Comparison of ENCODE assay signal across 8 mouse cellular contexts in the genomic region with DNA sequence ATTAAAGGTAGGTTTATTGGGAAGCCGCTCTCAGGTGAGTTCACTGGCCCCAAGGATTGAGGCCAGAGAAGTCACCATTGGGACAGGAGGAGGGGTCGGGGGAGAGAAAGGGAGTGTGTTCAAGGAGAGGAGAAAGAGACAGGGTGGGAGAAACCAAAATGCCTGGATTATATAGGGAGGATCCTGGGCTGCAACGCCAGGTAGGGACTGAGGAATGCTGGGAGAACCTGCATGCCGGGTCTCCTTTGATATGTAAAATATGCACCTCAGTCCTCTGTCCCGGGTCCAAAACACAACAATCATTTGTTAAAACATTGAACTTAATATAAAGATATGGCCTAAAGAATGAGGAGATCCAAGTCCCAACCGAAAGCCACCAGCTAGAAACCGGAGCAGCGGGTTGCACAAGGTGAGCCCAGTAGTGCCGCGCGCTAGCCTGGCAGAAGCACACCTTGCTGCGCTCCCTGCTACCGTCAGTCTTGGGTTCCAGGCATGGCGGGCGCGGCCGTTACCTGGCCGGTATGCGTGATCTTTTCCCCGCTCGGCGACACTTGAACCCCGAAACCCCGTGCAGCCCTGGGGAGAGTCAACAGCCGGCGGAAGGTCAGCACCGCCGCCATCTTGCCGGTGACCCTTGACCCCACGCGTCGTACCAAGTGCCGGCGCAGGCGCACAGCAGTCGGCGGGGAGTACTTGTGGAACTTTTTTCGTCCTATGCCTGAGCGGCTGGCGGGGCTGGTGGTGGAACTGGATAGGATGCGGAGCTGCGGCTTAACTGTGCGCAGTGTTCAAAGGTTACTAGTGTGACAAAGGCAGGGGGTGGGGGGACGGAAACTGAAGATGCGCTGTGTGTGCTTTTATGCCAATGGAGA. TPM values are rescaled to one million over a fixed set of nuclear protein-coding genes. Genes with fewer than 3 reads are reported as not detected.
A peak's percentile ranks its signal among the peaks of the same experiment; 100 is the strongest.
DNase-seq lines count a peak whose midpoint lies in the region; ATAC-seq and TF ChIP-seq lines count a peak whose summit lies in the region.

A gene (plus strand): TSS at position 687 of the 872 bp plus-strand sequence.
A gene (minus strand): TSS at position 716 of the 872 bp plus-strand sequence.

- H3K4me3 ChIP-seq in forebrain, embryonic 15.5 days, result peak within 1 kb of the TSS; percentile 90
- peak within 1 kb of the TSS; percentile 99 for H3K4me3 ChIP-seq in layer of hippocampus, adult 2 months
- peak within 1 kb of the TSS; percentile 62 for H3K4me3 ChIP-seq in lung, embryonic 14.5 days (ENCODE audit: low read depth, low read length)
- H3K4me3 ChIP-seq in olfactory bulb, adult 2 months (ENCODE audit: insufficient read depth, low read depth, low read length), result peak within 1 kb of the TSS; percentile 80
- H3K4me3 ChIP-seq in thymus, adult 2 months (ENCODE audit: control insufficient read depth, insufficient read depth, low read length), result peak within 1 kb of the TSS; percentile 74

- no peaks in the 10 kb centered on the region for H3K9me3 ChIP-seq in forebrain, embryonic 15.5 days
- no peaks in the 10 kb centered on the region for H3K9me3 ChIP-seq in lung, embryonic 14.5 days (ENCODE audit: low read depth, low read length)

- no peaks in the 10 kb centered on the region for H3K27me3 ChIP-seq in forebrain, embryonic 15.5 days
- no peaks in the 10 kb centered on the region for H3K27me3 ChIP-seq in lung, embryonic 14.5 days (ENCODE audit: insufficient read depth, low read length)
- no peaks in the 10 kb centered on the region for H3K27me3 ChIP-seq in thymus, adult 2 months (ENCODE audit: control insufficient read depth, insufficient read depth, low read length)

- 2% methylated on average over 45 of the region's 45 CpGs for WGBS in forebrain, embryonic 15.5 days
- WGBS in lung, embryonic 14.5 days, result 2% methylated on average over 45 of the region's 45 CpGs
- WGBS in olfactory bulb, adult 2 months, result 1% methylated on average over 45 of the region's 45 CpGs
- 2% methylated on average over 45 of the region's 45 CpGs for whole genome bisulfite sequencing in thymus, adult 2 months

- peaks cover 20% of the 10 kb centered on the region for H3K36me3 ChIP-seq in forebrain, embryonic 15.5 days
- H3K36me3 ChIP-seq in lung, embryonic 14.5 days (ENCODE audit: insufficient read depth), result peaks cover 32% of the 10 kb centered on the region
- peaks cover 15% of the 10 kb centered on the region; the same call in 1 of the 2 replicates for H3K36me3 ChIP-seq in thymus, adult 2 months (ENCODE audit: control insufficient read depth, insufficient read depth, low read length)

- peak within 1 kb of the TSS; percentile 60 for H3K27ac ChIP-seq in forebrain, embryonic 15.5 days (replicated peaks)
- peak within 1 kb of the TSS; percentile 92 for H3K27ac ChIP-seq in layer of hippocampus, adult 2 months
- H3K27ac ChIP-seq in lung, embryonic 14.5 days (ENCODE audit: low read depth), result peak within 1 kb of the TSS; percentile 67; the same call in 1 of the 2 replicates
- peak within 1 kb of the TSS; percentile 15; the same call in 1 of the 2 replicates for H3K27ac ChIP-seq in olfactory bulb, adult 2 months (ENCODE audit: insufficient read depth, low read depth, low read length)
- H3K27ac ChIP-seq in thymus, adult 2 months (ENCODE audit: control insufficient read depth, insufficient read depth, low read length), result peak within 1 kb of the TSS; percentile 89

- peak; percentile 83 for ATAC-seq in forebrain, embryonic 15.5 days (replicated peaks)
- peak; percentile 91 for ATAC-seq in lung, embryonic 14.5 days (ENCODE audit: insufficient read depth)

- intact Hi-C loops in heart, postnatal 25 days (cut with DNase I), result loop anchor here (5.0 kb wide), 2 partner anchors 66 to 279 kb away; a partner anchor contains a TSS

- TF ChIP-seq POLR2A in olfactory bulb, adult 2 months (IDR thresholded peaks at IDR 0.05; ENCODE audit: insufficient read depth, low read depth, low read length), result peak; percentile 77
- peak; percentile 84 for TF ChIP-seq POLR2A in thymus, adult 2 months (IDR thresholded peaks at IDR 0.05; ENCODE audit: control insufficient read depth, extremely low read depth, insufficient read depth, low read length, poor library complexity)

- peaks cover 29% of the 10 kb centered on the region for H3K4me1 ChIP-seq in forebrain, embryonic 15.5 days
- H3K4me1 ChIP-seq in lung, embryonic 14.5 days (ENCODE audit: insufficient read depth), result peaks cover 2% of the 10 kb centered on the region; the same call in 1 of the 2 replicates
- peaks cover 5% of the 10 kb centered on the region for H3K4me1 ChIP-seq in olfactory bulb, adult 2 months (ENCODE audit: control insufficient read depth, insufficient read depth, low read length)
- peaks cover 10% of the 10 kb centered on the region for H3K4me1 ChIP-seq in thymus, adult 2 months (replicated peaks; ENCODE audit: control insufficient read depth, insufficient read depth, low read length)

- no peak for TF ChIP-seq CTCF in layer of hippocampus, adult 2 months (conservative IDR thresholded peaks at IDR 0.05)
- TF ChIP-seq CTCF in lung, embryonic 14.5 days (IDR thresholded peaks at IDR 0.05; ENCODE audit: low read depth), result no peak
- TF ChIP-seq CTCF in olfactory bulb, adult 2 months (IDR thresholded peaks at IDR 0.05; ENCODE audit: insufficient read depth, low read depth, low read length), result no peak
- TF ChIP-seq CTCF in thymus, adult 2 months (IDR thresholded peaks at IDR 0.05; ENCODE audit: borderline replicate concordance, control insufficient read depth, extremely low read depth, insufficient read depth, low read length, poor library complexity), result 0 out of 2 replicates have a peak, but pooled peaks have one; percentile 60

- H3K4me2 ChIP-seq in forebrain, embryonic 15.5 days (replicated peaks), result peak within 1 kb of the TSS; percentile 61
- peak within 1 kb of the TSS; percentile 76 for H3K4me2 ChIP-seq in lung, embryonic 14.5 days

- peak; percentile 96 for DNase-seq in ES-CJ7 (ENCODE audit: low read depth, low spot score)
- DNase-seq in cerebellum, adult 11 months, result peak; percentile 90
- DNase-seq in heart, postnatal 25 days (ENCODE audit: low spot score), result peak; percentile 86
- DNase-seq in layer of hippocampus, adult 2 months (ENCODE audit: low spot score in 2 of 2), result peak; percentile 91 to 93
- DNase-seq in lung, embryonic 14.5 days, result peak; percentile 95
- peak; percentile 93 for DNase-seq in thymus, adult 2 months

- H3K9ac ChIP-seq in forebrain, embryonic 15.5 days (replicated peaks), result peak within 1 kb of the TSS; percentile 73
- peak within 1 kb of the TSS; percentile 63 for H3K9ac ChIP-seq in lung, embryonic 14.5 days

RNA-seq across cellular contexts. Expression of the first gene that starts in this region (rescaled TPM):
- polyA plus RNA-seq in forebrain, embryonic 15.5 days (2015; fragmentation: Nextera tagmentation; extraction: Ambion mirVana), result 91.0 and 99.8 TPM in 2 replicates
- total RNA-seq in heart, postnatal 25 days (2021), result 10 to 100 TPM; 52.7 to 54.5 TPM
- 10 to 100 TPM; 34.3 to 40.8 TPM for total RNA-seq in layer of hippocampus, adult 2 months (2021)
- polyA plus RNA-seq in lung, embryonic 14.5 days (2014; fragmentation: Nextera tagmentation; extraction: Ambion mirVana), result 139 and 147 TPM in 2 replicates
- polyA plus RNA-seq in olfactory bulb, adult 2 months (2012; ENCODE audit: insufficient read depth, insufficient read length, low replicate concordance, missing spikeins), result not detected in 2 replicates
- 133 and 154 TPM in 2 replicates for polyA plus RNA-seq in thymus, adult 2 months (2012; rRNA removed)

RNA-seq across cellular contexts. Expression of the second gene that starts in this region (rescaled TPM):
- 357 and 367 TPM in 2 replicates for polyA plus RNA-seq in forebrain, embryonic 15.5 days (2015; fragmentation: Nextera tagmentation; extraction: Ambion mirVana)
- total RNA-seq in heart, postnatal 25 days (2021), result 1,000 to 10,000 TPM; 1,182 to 1,218 TPM
- 100 to 1,000 TPM; 156 to 172 TPM for total RNA-seq in layer of hippocampus, adult 2 months (2021)
- 391 and 409 TPM in 2 replicates for polyA plus RNA-seq in lung, embryonic 14.5 days (2014; fragmentation: Nextera tagmentation; extraction: Ambion mirVana)
- not detected in 2 replicates for polyA plus RNA-seq in olfactory bulb, adult 2 months (2012; ENCODE audit: insufficient read depth, insufficient read length, low replicate concordance, missing spikeins)
- polyA plus RNA-seq in thymus, adult 2 months (2012; rRNA removed), result 67.3 and 98.2 TPM in 2 replicates

Comparison
In these comparisons a context has a peak if more than half of its experiments do, and no peak if none do; other contexts are left out.
1. Peak in every context shown above with its lines: DNase-seq, ATAC-seq, H3K4me3 ChIP-seq and H3K27ac ChIP-seq.
2. RNA of the second gene that starts in this region (total RNA-seq): 1,182 to 1,218 TPM in heart, postnatal 25 days; 156 to 172 TPM in layer of hippocampus, adult 2 months; every median in the first group is over 4 times any median in the second.
3. RNA of the first gene that starts in this region (polyA plus RNA-seq): 133 to 154 TPM in thymus, adult 2 months, 139 to 147 TPM in lung, embryonic 14.5 days and 91.0 to 99.8 TPM in forebrain, embryonic 15.5 days; not detected in olfactory bulb, adult 2 months; every median in the first group is over 10 times any median in the second.
4. H3K27ac ChIP-seq: peak in every context shown above with its lines; median percentile 92 in layer of hippocampus, adult 2 months; 89 in thymus, adult 2 months; 67 in lung, embryonic 14.5 days; 60 in forebrain, embryonic 15.5 days; 15 in olfactory bulb, adult 2 months.